Mouse (Mus musculus) right cerebral cortex, postnatal 10 days (tissue): Measurements from ENCODE around the gene Nyap1.

ENCODE experiments used
- DNase-seq, 2 experiments: peaks; one replicate each; pipeline ENCODE4 v3.0.0; 2021; ENCODE audit warnings: low spot score in 2 of 2

Gene Nyap1

DNA sequence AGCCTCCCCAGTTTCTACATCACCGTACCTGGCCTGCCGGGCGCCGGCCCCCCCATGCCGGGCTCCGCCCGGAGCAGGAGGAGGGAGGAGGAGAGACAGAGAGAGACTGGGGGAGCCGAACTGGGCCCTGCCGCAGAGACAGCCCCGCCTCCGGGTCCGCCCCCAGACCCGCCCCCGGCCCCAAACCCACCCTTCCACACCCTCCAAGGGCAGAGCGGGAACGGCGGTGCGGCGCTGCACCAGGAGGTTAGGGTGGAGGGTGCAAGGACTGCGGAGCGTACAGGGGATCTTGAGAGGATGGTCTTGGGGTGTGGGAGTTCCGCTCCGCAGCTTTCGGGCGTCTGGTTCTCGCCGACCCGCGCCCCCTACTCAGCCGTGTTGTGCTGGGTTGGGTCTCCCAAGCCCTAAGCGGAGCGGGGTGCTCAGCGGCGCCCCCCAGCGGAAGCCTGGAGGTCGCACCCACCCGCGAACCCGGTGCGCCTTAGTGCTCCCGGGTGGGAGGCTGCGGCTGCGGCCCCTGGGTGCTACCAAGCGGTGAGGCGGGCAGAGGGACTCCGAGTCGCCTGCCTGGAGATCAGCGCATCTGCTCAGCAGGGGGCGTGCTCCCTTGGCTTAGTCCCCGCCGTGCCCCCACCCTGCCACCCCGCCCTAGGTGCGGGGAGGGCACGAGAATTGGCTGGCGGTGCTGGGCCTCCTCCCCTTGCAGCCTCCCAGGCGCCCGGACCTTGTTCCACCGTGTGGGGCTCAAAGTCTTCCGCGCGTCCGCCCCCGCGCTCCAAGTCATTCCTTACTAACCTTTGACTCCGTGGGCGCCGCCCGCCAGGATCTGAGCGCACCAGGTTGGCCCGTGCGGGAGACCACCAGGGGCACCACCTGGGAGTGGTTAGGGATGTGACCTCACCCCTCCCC lies at the start of gene Nyap1:
Gene Nyap1, minus strand, starts transcription at position 585 of the 909 bp plus-strand sequence.
- DNase-seq, result peak; percentile 84 to 85

DNA sequence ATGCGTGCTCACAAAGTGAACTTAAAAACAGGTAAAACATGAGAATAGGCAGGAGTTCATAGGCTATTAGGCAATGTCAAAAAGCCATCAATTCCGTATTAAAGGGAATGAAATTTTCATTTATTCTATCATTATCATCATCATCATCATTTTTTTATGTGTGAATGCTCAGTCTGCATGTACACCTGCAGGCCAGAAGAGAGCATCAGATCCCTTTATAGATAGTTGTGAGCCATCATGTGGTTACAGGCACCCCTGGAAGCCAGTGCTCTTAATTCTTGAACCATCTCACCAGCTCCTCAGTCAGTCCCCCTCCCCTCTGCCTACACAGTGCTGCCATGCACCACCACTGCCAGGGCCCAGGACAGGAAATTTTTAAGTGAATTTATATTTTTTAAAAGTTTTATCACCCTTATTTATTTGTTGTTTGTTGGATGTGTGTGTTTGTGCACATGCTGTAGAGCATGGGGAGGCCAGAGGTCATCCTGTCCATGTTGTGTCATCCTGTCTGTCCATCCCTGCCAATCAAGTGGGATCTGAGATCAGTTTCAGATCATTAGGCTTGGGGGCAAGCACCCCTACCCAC lies 47.6 kb upstream of the Nyap1 start:
- DNase-seq, result no peak

DNA sequence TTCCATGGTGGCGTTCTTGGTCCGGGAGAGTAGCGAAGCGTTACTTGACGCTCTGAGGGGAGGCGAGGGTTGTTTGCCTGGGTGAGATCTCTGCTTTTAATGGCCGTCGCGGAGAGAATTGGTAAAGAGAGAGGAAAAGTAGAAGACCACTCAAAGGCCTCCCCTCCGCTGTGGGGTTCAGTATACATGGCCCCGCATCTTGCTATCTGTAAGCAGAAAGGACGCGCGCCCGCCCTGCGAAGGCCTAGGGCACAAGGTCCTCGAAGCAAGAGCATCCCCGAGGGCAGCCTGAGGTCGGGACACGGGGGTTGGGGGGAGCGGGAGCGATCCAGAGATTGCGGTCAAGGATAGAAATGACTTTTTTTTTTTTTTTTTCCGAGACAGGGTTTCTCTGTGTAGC lies 46.8 kb upstream of the Nyap1 start:
- peak; percentile 59 to 72 for DNase-seq

DNA sequence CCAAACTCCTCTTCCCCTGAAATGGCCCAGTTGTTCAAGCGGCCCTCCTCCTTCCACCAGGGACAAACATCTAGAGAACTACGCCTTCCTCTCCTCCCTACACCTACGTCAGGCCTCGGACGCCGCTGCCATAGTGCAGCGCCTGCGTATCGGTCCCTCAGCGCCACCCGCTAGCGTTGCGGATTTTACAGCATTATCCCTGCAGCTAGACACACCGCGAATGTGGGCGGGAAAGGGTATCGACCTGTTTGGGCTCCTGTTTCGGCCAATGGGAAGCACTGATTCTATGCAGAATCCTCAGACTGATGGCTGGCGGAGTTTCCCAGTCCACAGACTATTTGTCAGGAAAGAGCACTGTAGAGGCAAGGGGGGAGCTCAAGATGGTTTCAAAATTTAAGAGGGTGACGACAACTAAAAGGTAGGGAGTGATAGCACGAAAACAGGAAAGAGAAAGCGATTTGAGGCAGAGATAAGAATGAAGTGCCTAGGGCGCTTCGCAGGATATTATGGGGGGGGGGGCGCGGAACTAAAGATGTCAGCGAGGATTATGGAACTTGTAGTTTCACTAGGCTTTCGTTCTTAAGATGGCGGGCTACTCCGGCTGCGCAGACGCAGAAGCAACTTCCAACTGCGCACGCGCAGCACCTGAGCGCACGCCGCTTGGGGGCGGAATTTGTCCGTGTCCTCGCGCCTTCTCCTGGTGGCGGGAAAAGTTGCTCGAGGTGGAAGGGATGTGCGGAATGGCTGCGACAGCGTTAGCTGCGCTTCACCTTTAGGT lies 45.9 kb upstream of the Nyap1 start, which contains the start of the genes Mepce and Zcwpw1:
Gene Mepce, minus strand, starts transcription at position 505 of the 778 bp plus-strand sequence.
Gene Zcwpw1, plus strand, starts transcription at position 648 of the 778 bp plus-strand sequence.
- peak; percentile 96 to 98 for DNase-seq

DNA sequence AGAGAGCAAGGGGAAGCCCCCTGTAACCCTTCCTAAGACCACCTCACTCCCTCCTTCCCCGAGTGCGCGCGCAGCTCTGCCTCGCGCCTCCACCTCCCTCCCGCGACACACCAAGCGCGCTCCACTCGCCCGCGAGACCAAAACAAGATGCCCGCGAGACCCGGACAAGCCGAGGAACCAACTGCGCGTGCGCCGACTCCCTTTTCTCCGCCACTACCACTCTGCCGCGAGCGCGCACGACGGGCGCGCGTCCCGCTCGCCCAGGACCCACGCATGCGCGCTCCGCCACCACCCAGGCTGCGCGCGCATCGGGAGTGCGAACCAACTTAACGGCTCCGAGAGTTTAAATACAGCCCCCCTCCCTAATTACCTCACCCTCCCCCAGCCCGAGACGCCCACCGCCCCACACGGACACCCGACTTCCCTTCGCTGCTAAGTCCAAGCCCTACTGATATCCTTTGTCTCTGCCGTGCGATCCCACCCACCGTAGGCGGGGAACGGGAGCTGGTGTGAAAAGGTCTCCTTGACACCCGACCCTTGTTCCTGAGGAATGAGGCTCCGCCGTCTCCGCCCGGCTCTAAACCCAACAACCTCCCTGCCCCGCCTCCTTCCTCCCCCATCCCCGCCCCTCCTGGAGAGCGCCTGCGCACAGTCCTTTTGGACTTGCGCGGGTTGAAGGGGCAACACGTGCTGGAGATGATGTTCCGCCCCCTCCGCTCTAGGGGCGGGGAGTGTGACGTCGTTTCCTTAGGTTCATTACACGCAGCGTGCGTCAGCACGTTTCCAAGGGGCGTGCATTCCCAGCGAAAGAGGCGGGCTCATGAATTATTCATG lies 44.9 kb upstream of the Nyap1 start:
- peak; percentile 100 for DNase-seq

DNA sequence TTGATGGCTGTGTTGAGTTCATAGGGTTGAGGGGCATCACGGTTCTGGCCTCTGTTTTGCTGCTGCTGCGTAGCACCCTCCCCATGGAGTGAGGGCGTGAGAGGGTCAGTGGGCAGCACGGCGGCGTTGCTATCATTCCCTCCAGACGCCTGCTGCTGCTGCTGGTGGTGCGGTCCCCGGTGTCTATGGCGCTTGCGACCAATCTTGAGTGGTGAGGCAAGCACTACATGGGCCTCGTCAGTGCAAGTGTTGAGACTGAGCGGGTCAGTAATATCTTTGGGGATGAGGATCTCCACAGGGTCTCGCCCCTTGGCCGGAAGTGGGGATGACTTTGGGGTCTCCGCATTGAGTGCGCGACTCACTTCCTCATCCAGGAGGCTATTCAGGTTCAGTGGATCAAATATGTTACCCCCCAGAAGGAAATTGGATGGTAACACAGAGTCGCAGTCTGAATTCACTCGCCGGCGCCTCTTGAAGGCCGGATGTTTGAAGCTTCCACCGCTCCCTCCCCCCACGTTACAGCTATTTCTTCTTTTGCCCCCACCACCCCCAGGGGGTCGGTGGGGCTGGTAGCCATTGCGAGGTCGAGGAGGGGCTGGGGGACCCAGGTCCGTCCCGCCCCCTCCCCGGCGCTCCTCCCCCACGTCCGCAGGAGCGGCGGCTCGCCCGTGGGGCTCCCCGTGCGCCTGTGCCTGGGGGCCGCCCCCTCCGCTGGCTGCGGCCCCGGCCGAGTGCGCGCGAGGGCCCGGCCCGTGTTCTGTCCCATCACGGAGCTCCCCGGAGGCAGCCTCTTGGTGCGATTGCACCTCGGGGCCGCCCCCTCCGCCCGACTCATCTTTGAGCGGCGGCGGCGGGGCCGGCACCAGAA lies 44.0 kb upstream of the Nyap1 start:
- DNase-seq, result peak; percentile 58 to 69

DNA sequence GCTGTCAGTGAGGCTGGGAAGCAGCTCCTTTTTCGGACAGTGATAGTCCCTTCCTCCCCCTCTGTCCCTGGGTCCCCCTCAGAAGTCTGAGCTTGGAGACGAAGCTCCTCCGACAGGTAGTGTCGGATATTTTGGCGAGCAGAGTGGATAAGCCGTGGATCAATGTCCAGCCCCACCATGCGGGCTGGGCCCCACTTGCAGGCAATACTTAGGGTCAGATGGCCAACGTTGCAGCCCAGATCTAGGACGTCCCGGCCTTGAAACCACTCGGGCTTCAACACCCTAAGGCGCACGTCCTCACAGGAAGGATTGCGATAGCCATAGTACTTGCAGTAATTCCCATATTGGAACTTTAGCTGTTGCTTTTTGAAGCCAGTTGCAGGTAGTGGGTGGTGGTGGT lies 43.1 kb upstream of the Nyap1 start:
- peak in 1 of 2 experiments; percentile 36 for DNase-seq

DNA sequence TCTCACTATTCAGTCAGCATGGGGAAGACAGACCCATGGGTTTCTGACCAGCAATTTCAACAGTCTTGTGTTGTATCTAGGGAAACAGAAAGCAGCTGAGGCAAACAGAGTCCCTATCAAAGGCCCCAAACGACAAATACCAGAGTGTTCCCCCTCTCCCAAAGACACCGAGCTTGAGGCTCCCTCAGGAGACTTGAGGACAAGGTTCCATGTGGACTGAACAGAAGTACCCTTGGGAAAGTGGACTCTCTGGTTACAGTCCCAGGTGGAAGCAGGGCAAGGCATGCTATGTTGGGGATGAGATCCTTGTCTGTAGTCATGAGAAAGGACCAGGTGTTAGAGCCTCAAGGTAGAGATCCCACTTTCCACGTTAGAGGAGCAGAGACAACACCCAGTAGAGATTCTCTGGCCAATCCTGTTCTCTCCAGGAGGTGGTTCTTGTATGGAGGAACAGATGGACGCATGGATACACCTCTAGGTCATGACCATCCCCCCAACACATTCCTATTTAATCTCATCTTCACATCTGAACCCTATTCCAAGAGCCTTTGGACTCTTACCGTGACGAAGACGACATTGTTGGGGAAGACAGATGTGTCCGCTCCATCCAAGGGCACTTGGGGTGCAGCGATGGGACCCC lies 42.6 kb upstream of the Nyap1 start:
- DNase-seq, result no peak

DNA sequence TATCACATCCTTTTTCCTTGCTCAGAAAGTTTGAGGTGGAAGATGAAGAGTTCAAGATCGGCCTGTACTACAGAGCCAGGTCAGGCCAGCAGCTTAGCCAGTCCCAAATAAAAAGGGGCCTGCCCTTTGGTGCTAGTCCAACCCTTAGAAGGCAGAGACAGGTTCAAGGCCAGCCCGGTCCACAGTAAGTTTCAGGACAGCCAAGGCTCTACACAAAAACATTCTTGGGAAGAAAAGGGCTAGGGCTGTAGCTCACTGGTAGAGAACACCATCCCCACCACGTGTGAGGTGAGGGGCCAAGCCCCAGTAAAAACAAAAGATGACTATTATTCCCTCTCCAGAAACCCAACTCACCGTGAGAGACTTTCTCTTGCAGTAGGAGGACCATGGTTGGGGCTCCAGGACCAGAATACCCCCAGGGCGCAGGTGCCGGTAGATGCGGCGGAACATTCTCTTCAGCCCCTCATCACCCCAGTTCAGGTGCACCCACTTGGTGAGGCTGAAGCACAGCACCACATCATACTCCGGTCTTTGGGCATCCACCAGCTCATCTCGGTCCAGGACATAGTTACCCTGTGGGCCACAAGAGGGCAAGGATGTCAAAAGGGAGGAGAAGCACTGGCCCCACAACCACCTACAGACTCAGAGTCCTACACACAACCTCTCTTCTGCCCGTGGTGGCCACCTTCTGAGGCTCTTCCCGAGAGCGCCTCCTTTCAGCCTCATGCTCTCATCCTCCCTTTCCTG lies 41.5 kb upstream of the Nyap1 start:
- no peak for DNase-seq

DNA sequence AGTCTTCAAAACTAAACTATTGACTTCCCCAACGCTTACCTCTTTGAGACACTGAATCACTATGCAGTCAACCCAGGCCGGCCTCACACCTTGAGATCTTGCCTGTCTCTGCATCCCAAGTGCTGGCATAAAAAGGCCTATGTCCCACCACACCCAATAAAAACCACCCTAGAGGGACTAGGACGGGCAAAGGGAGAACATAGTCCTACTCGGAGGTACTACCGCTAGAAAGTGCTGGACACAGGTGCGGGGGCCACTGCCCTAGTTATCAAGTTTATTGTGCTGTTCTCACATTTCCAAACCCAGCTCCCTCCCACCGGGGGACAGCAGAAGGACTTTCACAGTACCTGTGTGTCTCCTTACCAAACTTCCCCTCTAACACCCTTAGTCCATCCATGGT lies 40.3 kb upstream of the Nyap1 start:
- DNase-seq, result no peak

DNA sequence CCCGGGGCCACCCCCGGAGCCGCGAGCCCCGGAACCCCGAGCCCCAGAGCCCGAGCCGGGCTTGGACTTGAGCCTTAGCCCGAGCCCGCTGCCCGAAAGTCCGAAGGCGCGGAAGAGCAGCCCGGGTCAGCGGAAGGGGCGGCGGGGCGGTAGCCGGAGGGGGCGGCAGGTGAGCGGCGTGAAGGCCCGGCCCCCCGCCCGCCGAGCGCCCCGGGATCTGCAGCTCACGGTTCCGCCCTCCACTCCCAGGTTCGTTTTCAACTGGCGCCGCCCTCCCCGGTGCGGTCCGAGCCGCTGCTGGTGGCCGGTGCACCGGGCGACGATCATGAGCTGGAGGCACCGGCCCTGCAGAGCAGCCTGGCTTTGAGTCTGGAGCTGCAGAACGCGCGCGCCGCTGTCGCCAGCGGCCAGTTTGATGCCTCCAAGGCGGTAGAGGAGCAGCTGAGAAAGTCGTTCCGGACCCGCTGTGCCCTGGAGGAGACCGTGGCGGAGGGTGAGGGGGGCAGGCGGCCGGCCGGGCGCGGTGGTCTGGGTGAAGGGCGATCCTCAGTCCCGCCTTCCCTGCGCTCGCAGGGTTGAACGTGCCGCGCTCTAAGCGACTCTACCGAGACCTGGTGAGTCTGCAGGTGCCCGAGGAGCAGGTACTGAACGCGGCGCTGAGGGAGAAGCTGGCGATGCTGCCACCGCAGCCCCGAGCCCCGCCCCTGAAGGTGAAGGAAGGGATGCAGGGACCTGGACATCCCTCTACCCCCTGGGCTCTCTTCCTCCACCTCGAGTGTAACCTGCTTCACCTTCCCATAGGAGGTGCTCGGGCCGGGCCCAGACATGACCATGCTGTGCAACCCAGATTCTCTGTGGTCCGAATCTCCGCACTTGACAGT lies 37.9 kb upstream of the Nyap1 start:
- peak; percentile 48 to 59 for DNase-seq

DNA sequence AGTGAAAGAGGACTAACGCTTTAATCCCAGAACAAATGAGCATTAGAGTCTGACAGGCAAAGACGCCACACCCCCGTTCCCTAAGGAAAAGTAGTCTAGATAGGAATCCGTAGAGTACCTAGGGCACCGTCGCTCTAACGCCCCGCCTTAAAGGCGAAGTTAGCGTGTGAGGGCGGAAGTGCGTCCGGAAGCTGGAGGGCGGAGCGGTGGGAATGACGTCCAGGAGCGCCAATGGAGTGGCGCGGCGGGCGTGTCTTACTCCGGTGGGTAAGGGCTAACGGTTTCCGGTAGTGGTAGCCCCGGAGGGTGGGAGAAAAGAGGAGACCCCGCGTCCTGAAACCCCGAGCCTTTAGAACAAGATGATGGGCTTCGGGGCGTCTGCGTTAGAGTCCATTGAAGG lies 37.2 kb upstream of the Nyap1 start, which contains the start of gene Ppp1r35:
Gene Ppp1r35, plus strand, starts transcription at position 215 of the 400 bp plus-strand sequence.
- DNase-seq, result peak; percentile 98

DNA sequence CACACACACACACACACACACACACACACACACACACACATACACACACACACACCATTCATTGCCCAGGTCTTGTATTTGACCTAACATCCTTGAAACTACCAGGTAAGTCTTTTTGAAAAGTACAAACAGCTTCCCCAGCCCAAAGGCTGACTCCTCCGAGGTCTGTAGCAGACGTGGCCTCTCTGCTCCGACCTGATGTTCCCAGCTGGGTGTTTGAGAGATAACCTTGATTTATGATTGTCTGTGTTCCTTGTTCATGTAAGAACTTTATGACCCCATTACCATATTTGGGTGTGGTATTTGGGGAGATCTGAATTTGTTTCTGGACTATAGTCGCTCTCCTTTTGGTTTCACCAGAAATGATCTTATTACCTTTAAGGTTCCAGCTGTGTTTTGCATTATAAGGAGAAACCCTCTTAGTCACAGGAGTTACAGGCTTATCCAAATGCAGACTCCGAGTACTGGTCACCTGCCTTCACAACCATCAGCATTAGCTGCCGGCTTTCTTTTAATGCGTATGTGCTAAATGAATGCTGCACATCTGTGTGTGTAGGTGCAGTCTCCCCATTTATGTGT lies 35.9 kb upstream of the Nyap1 start:
- DNase-seq, result no peak

DNA sequence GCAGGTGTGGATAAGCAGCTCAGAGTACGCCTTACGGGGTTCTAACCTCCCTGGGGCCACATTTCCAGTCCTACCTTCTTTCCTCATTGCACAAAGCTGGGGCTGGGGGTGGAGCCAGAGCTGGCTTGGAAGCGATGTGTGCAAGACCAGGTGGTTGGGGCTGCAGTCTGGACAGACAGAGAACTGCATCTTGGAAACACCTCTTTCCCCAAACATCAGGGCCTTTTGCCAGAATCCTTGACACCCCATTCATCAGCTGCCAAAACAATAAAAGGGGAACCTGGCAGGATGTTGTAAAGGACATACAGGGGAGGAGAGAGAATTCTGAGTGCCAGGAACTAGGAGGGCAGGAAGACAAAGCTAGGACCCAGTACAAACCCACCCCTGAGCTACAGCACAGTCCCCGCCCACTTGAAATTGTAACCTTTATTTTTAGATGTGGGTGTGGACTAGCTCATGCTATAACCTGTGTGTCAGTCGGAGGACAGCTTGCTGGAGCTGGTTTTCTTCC lies 35.1 kb upstream of the Nyap1 start:
- DNase-seq, result no peak

DNA sequence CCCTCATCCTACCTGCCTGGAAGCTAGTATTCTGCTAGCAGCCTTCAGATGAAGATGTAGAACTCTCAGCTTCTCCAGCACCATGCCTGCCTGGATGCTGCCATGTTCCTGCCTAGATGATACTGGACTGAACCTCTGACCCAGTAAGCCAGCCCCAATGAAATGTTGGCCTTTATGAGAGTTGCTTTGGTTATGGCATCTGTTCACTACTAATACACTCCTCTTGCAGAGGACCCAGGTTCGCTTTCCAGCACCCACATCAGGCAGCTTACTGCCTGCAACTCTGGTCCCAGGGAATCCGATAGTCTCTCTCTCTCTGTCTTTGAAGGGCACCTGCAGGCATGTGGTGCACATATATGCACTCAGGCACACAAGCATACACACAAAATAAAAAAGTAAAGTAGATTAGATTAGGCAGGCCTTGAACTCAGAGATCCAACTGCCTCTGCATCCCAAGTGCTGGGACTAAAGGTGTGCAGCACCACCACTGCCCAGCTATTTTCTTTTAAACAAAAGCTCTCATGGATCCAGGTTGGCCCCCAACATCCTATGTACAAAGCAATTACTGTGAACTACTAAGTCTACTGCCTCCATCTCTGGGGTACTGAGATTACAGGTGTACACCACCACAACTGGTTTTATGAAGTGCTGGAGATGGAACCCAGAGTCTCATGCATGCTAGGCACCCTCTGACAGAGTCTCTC lies 34.3 kb upstream of the Nyap1 start:
- DNase-seq, result no peak

DNA sequence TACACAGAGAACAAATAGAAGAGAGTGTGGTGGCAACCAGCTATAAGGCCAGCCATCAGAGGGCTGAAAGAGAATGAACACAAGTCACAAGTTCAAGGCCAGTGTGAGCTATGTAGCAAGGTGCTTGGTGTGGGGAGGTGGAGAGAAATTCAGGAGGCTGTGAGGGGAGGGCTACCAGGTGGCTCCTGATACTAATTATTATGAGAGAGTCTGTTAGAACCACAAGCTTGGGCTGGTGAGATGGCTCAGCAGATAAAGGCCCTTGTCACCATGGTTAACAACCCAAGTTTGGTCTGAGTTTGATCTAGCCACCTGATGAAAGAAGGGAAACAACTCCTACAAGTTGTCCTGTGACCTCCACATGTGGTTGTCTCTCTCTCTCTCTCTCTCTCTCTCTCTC lies 31.3 kb upstream of the Nyap1 start:
- DNase-seq, result no peak

DNA sequence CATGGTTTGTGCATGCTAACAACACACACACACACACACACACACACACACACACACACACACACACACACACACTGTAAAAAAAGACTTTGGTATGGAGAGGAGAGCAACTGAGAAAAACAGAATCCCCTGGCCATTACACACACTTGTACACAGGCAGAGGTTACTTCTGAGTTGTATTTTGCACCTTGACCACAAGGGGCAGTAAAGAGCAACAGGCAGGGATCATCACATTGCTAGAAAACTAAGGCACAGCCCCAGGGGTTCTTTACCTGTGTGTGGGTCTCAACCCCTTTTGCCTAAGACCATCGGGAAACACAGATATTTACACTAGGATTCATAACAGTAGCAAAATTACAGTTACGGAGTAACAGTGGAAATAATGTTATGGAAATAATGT lies 29.3 kb upstream of the Nyap1 start:
- DNase-seq, result no peak
